Mouse (Mus musculus): ENCODE measurements around the gene Bend6.
"Not testable (repeated sequence)": the region's sequence is repeated elsewhere in the genome, so short reads cannot be mapped to it uniquely, and the experiment has no call there.

DNA sequence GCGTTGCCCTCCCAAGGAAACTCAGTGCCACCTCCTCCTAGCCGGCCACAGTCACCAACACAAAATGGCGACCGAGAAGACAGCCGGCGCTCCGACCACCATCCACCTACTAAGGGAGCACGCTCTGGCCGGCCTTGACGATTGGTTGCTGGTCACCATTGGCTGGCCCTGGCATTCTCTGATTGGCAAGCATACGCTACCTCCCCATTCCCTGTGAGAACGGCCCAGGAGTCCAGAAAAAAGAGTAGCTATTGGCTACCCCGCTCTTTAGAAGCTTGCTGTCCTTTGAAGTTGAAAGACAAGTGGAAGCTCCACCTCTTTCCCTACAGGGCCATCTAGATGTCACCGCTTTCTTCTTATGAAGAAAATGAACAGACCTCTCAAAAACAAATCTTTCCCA is 68.7 kb downstream of the Bend6 start:
- not testable (repeated sequence) for TF ChIP-seq POLR2A (IDR thresholded peaks at IDR 0.05; ENCODE audit: borderline replicate concordance, low read depth, low read length); CTCF (IDR thresholded peaks at IDR 0.05; ENCODE audit: low read depth, low read length)
